Mouse (Mus musculus) forebrain, postnatal 0 days (tissue): ENCODE results near the gene Gm21904. TPM values are rescaled to one million over a fixed set of nuclear protein-coding genes. Genes with fewer than 3 reads are reported as not detected.
"Not testable (repeated sequence)": the region's sequence is repeated elsewhere in the genome, so short reads cannot be mapped to it uniquely, and the experiment has no call there.

Experiments used
- ATAC-seq: fragments of 200-750 bp; cut with Nextera tagmentation; 2 replicates; pipeline ENCODE4 v1.8.0; 2017; ENCODE audit warnings: mild to moderate bottlenecking, moderate library complexity
- DNase-seq: peaks from one replicate; pipeline ENCODE4 v3.0.0-alpha.2; 2015
- H3K27ac ChIP-seq: fragments of 300-500 bp; sonication (generic); 2 replicates; pipeline ENCODE4 v1.5.1; 2014; ENCODE audit warnings: low read depth, mild to moderate bottlenecking, antibody characterized with exemption, low read length, moderate library complexity, mixed read lengths
- H3K27me3 ChIP-seq: fragments of 300-500 bp; sonication (generic); 2 replicates; pipeline ENCODE4 v1.6.1; 2014; ENCODE audit warnings: mild to moderate bottlenecking, low read length, mixed read lengths; ENCODE audit not compliant: insufficient read depth
- H3K36me3 ChIP-seq: fragments of 300-500 bp; sonication (generic); 2 replicates; pipeline ENCODE4 v1.6.1; 2014; ENCODE audit warnings: mild to moderate bottlenecking, moderate library complexity; ENCODE audit not compliant: insufficient read depth
- H3K4me1 ChIP-seq: fragments of 300-500 bp; sonication (generic); 2 replicates; pipeline ENCODE4 v1.6.1; 2014; ENCODE audit warnings: antibody characterized with exemption; ENCODE audit not compliant: insufficient read depth
- H3K4me2 ChIP-seq: fragments of 300-500 bp; sonication (generic); 2 replicates; pipeline ENCODE4 v1.6.1; 2014; ENCODE audit warnings: low read depth, mild to moderate bottlenecking, moderate library complexity
- H3K4me3 ChIP-seq: fragments of 300-500 bp; sonication (generic); 2 replicates; pipeline ENCODE4 v1.5.1; 2014; ENCODE audit warnings: low read depth, low read length, mixed read lengths
- H3K9ac ChIP-seq: fragments of 300-500 bp; sonication (generic); 2 replicates; pipeline ENCODE4 v1.6.1; 2014; ENCODE audit warnings: mild to moderate bottlenecking
- H3K9me3 ChIP-seq: fragments of 300-500 bp; sonication (generic); 2 replicates; pipeline ENCODE4 v1.6.1; 2016; ENCODE audit warnings: low read length
- WGBS: fragments of 180-500 bp; shearing (Covaris S2); extraction: QIAGEN DNeasy Blood & Tissue Kit; methylation state at CpG from one replicate; pipeline ENCODE4 v1.1.7; 2014; 5-methylcytosine and 5-hydroxymethylcytosine counted together
- polyA plus RNA-seq: library from polyadenylated mRNA; unstranded; fragments of >200 nt; fragmentation: Nextera tagmentation; extraction: Ambion mirVana; gene quantifications from 2 replicates; pipeline ENCODE4 v1.2.1, GENCODE M21; 2015
- total RNA-seq: library from RNA; depleted of rRNA; stranded (reverse); fragments of >200 nt; gene quantifications from 2 replicates; pipeline ENCODE4 v1.2.3, GENCODE M21; 2014; rRNA removed

The Gm21904 gene
- total RNA-seq = not detected in 2 replicates
- polyA plus RNA-seq = not detected in 2 replicates

GRCm38 (mm10) chrY:17846166-17846565 lies at the start of gene Gm21904:
TSS of gene Gm21904 (minus strand) at chrY:17846266.
- H3K4me3 ChIP-seq, ATAC-seq, H3K9me3 ChIP-seq, H3K27me3 ChIP-seq, H3K4me1 ChIP-seq, H3K27ac ChIP-seq, DNase-seq, H3K9ac ChIP-seq, H3K4me2 ChIP-seq, H3K36me3 ChIP-seq: not testable (repeated sequence)
- WGBS = no CpG with 5 or more reads among the region's 3 CpGs

- not testable (repeated sequence) for H3K4me3 ChIP-seq, DNase-seq, H3K9ac ChIP-seq, ATAC-seq, H3K9me3 ChIP-seq, H3K4me1 ChIP-seq, H3K27ac ChIP-seq, H3K36me3 ChIP-seq, H3K27me3 ChIP-seq, H3K4me2 ChIP-seq
Measured at GRCm38 (mm10) chrY:17874441-17874840, 28.4 kb upstream of the Gm21904 start, which contains the start of the genes Gm20772 and Gm20831. TSS of gene Gm20772 (plus strand) at chrY:17874741. TSS of gene Gm20831 (plus strand) at chrY:17874741.

Other genes starting within 250 kb of the Gm21904 start
- not detected in 2 replicates for gene Gm20772, start 28.5 kb upstream of the Gm21904 start, total RNA-seq
- gene Gm20772, start 28.5 kb upstream of the Gm21904 start, polyA plus RNA-seq = not detected in 2 replicates
- not detected in 2 replicates for gene Gm20831, start 28.5 kb upstream of the Gm21904 start, total RNA-seq
- gene Gm20831, start 28.5 kb upstream of the Gm21904 start, polyA plus RNA-seq = not detected in 2 replicates
- gene Srsy, start 91.1 kb upstream of the Gm21904 start, total RNA-seq = not detected in 2 replicates
- gene Srsy, start 91.1 kb upstream of the Gm21904 start, polyA plus RNA-seq = not detected in 2 replicates
- gene Gm21764, start 215.5 kb upstream of the Gm21904 start, total RNA-seq = not detected in 2 replicates
- gene Gm21764, start 215.5 kb upstream of the Gm21904 start, polyA plus RNA-seq = not detected in 2 replicates
- gene Ssty1, start 242.8 kb upstream of the Gm21904 start, total RNA-seq = not detected in 2 replicates
- gene Ssty1, start 242.8 kb upstream of the Gm21904 start, polyA plus RNA-seq = not detected in 2 replicates